Mouse (Mus musculus) induced T-regulatory cell, adult 2 months (primary cell): ENCODE measurements at regions not wholly inside any gene's neighbourhood (a gene's known extent, or its start where the extent isn't known, plus 50 kb on each side); places are given as distances from the start of the nearest gene placed in this dataset.
"Not testable (repeated sequence)": the region's sequence is repeated elsewhere in the genome, so short reads cannot be mapped to it uniquely, and the experiment has no call there.

Experiments used
- DNase-seq: peaks from one replicate; pipeline ENCODE4 v3.0.0-alpha.2; 2012; ENCODE audit warnings: low read depth

DNA sequence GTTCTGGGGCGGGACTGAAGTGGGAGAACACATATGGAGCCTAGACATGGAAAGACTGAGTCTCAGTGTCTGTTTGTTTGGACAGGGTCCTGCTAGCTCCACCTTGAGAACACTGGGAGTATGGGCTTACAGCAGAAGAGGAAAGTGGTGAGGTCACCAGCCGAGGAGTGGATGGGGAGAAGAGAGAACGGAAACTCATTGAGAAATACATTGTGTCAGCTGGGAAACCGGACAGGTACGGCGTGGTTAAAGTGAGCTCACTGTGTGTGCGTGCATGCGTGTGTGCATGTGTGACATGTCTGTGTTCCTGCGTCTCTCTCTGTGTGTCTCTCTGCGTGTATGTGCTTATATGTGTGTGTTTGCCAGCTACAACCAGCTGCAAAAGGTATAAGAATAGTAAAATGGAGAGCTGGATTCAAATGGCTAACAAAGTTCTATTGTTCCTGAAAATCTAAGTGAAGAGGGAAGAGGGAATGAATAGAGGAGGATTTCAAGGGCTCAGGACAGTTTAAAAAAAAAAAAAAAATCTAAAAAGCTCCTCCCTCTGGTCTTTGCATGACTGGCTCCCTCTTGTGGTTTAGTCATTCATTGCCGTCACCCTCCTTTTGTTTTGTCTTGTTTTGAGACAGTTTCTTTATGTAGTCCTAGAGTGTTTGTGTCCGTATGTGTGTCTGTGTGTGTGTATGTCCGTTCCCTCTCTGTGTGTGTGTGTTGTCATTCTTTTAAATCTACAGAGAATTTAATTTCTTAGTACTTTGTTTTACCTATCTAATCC lies 52.0 kb upstream of the Ak4 start:
- peak; percentile 86 for DNase-seq

DNA sequence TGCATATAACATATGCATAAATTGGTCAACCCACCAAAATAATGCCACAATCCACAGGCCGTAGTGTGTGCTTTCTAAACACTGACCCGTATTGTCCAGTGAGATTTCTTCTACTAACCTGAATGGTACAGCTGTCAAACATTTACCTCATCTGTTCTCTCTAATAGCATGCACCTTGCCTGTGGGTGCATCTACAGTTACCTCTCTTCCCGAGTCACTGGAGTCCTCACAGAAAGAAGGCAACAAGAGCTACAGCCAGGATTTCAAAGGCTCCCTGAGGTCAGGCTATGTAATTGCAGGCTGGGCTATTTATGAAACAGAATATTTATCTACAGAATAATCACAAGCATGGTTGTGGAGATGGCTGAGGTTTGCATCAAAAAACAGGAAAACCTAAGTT lies 53.8 kb upstream of the Ak4 start:
- DNase-seq, result no peak

DNA sequence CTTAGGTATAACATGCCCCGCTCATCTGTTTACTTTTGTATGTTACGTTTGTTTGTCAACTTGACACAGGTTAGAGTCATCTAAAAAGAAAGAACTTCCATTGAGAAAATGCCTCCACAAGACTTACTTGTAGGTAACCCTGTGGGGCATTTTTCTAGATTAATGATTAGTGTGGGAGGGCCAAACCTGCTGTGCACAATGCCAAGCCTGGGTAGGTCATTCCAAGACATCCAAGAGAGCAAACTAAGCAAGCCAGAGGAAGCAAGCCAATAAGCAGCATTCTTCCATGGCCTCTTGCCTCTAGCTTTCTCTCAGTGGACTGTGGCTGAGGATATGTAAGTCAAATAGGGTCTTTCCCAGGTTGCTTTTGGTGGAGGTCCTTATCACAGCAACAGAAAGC lies 54.4 kb upstream of the Ak4 start:
- no peak for DNase-seq

DNA sequence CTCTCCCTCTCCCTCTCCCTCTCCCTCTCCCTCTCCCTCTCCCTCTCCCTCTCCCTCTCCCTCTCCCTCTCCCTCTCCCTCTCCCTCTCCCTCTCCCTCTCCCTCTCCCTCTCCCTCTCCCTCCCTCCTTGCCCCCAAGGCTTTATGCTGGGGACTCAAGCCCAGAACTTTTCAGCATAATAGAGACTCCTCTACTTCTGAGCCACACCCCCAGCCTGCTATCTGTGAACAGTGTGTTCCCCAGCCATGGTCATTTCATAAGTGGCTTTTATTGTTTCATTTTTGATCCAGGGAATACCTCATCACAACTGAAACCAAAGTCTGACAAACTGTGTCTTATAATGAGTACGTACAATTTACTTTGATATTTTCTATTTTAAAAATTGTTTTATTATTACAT lies 55.8 kb upstream of the Ak4 start:
- not testable (repeated sequence) for DNase-seq

DNA sequence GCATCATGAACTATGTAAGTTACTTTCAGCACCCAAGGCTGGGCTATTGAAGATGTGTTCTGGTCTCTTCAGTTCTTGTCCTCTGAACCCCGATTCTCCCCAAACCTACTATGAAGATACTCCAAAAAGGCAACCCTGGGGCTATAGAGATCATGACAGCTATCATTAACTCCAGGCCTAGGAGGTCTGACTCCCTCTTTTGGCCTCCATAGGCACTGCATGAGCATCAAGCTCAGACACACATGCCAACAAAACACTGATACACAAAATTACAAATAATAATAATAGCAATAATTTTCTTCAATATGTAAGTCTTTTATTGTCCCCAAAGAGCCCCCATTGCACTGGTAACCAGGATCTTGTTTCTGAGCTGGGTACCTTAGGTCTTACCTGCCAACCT lies 57.3 kb upstream of the Ak4 start:
- peak; percentile 33 for DNase-seq

DNA sequence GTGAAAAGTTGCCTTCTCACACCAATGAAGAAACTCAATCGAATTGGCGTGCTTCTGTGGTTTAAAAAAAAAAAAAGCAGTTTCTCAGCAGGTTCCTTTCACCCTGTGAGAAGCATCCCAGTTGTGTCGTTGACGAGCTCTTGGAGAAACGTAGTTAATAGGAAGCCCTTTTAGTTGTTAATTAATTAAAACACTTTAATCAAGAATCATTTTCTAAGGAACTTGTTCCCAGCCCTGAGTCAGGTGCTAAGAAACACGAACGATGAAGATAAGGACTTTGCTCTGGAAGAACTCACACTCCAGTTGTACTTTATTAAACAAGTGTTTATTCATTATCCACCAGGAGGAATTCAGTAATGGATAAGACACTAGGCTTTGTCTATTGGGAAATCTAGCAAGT lies 58.8 kb upstream of the Ak4 start:
- no peak for DNase-seq

DNA sequence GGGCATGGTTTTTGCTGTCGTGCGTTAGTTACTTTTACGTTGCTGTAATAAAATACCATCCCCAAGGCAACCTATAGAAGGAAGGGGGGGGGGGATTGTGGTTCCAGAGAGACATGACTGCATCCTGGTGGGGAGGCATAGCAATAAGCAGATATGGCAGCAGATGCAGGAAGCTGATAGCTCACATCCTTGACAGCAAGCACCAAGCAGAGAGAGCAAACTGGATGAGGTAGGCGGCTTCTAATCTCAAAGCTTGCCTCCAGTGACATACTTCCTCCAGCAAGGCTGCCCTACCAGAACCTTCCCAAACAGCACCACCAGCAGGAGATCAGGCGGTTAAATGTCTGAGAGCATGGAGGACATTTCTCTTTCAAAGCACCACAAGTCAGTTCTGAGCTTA lies 60.0 kb upstream of the Ak4 start:
- DNase-seq, result peak; percentile 12

DNA sequence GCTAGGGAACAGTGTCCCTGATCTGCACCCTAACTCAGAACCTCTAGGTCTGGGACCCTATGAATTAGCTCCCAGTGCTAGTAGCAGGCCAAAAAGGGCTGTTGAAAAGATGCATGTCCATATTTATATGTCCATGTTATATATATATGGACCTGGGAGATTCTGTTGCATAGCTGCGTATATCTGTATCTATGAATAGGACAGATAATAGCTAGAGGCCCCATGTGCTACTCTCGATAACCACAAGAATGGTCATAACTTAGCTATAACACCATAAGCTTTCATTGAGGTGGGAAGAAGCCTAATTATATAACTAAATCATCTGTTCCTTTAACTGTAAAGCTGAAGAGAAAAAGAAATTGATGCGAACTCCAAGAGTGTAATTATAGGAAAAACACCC lies 60.6 kb upstream of the Ak4 start:
- DNase-seq, result no peak

DNA sequence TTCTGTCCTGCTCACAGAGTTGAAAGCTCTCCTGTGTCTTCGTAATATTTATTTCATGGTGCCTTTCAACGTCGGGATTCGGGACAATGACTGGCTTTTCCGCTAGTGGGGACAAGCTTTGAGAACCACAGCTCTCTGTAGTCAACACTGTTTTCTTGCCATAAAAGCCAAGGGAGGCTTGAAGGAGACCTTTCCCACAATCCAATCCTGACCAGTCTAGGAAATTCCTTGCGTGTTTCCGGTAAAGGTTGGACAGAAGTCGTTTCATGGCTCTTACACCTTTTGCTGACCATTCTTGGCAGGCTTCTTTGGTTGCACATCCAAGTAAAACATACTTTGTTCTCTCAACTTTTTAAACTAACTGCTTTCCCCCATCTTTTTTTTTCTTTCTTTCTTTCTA lies 61.2 kb upstream of the Ak4 start:
- no peak for DNase-seq

DNA sequence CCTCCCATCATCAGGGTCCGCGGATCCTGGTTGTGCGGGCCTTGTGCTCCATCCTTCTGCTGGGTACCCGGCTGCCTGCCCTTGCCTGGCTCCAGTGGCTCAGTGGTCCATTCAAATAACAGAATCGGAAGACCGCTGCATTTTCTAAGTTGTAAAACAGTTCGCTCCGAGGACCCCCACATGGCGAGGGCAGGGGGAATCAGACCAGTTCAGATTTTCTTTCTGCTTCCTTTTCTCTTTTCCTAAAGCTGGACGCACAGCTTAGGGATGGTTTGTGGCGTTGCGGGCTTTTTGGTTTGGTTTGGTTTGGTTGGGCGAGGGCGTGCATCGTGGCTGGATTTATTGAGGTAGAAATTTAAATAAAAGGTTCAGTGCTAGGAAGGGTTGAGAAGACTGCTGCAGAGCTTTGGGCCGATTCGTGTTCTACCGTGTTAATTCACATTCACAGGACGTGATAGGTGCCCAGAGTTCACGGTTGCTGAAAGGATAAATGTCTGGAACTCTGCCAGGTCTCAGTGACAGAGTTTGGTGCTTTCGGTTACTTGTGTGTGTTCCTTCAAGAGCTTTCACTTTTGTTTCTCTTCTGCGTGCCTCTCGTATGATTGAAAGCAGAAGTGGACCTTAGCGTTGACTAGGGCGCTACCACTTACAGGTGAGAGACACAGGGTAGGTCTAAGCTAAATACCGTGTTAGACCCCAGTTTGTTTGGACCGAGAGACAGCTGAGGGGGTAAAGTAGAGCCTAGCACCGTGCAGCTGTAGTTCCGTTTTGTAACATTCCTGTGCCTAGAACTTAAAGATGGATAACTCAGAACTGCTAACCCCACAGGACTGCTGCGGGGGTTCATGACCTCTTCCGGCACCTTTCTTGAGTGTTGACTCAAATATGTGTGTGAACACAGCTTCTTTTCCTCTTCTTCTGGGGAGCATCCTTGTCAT lies 61.9 kb upstream of the Ak4 start:
- DNase-seq, result peak; percentile 91

DNA sequence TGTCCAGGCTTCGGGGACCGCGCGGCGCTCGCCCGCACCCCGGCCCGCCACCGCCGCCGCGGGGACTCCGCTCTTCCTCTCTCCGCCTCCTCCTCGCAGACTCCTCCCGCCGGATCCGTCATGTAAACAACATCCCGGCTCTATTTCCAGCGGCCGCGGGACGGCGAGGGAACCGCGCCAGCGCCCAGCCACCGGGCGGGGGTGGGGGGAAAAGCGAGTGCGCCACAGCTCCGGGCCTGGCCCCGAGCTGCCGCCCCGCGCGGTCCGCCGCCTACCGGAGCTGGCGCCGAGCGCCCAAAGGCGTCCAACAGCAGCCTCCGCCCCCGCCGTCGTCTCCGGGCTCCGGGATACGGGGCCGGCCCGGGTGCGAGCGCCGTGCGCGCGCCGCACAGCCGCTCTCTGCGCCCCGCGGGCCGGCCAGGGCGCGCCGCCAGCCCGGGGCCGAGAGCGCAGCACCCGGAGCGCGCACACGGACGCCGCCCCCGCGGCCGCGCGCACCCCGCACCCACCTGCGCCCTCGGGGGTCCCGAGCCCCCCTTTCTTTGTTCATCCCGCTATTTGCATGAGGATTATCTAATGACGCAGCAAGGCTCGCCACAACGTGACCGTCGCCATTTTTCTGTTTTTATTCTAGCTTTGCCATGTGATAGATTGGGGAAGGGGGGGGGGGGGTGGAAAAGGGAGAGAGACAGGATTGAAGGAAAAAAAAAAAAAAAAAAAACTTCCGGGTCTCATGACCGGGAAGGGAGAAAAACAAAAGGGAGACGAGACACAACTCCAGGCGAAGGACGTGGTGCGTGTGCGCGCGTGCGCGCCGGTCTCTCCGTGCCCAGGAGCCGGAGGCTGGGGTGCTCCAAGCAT lies 62.8 kb upstream of the Ak4 start:
- peak; percentile 70 for DNase-seq

DNA sequence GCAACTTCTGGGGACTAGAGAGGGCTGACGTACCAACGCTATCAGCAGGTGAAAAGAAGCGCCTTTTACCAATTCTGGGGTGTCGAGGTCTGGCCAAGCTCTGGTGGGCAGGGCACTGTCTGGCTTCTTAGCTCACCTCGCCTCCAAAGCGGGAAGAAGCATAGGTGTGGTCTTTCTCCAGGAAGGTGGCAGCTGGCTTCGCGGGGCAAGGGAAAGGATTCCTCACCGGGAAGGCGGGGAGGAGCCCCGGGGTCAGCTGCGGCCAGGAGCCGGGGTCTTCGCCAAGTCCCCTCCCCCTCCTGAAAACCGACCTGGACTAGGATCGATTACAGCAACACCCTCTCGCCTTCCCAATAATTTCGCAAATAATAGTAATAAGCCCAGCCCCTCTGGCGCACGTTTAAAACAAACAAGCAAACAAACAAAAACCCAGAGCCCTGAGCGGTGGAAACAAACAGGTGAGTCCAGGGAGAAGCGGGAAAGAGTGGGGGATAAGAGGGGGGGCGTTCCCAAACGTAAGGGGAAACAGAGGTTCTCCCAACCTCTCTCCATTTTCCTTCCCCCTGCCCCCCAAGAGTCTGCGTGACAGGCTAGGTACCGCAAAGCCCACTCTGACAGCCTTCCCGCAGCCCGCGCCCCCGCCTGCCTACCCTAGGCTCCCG lies 63.5 kb upstream of the Ak4 start:
- DNase-seq, result no peak

DNA sequence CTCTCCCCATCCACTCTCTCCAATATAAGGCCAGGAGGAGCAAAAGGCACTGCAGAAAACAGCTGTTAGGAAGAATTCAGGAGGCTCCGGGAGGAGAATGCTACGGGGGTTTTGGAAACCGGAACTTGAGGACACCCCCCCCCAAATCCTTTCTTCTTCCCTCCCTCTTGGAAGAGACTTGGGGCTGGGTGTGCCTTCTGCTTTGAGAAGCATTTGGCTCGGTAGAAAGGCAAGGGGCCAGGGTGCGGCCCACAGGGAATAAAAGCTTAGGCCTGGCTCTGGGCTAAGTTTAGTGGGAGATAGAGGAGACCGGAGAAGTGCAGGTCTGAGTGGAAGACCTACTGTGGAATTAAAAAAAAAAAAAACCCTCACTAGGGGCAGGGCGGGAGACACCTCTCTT lies 64.1 kb upstream of the Ak4 start:
- DNase-seq, result no peak

DNA sequence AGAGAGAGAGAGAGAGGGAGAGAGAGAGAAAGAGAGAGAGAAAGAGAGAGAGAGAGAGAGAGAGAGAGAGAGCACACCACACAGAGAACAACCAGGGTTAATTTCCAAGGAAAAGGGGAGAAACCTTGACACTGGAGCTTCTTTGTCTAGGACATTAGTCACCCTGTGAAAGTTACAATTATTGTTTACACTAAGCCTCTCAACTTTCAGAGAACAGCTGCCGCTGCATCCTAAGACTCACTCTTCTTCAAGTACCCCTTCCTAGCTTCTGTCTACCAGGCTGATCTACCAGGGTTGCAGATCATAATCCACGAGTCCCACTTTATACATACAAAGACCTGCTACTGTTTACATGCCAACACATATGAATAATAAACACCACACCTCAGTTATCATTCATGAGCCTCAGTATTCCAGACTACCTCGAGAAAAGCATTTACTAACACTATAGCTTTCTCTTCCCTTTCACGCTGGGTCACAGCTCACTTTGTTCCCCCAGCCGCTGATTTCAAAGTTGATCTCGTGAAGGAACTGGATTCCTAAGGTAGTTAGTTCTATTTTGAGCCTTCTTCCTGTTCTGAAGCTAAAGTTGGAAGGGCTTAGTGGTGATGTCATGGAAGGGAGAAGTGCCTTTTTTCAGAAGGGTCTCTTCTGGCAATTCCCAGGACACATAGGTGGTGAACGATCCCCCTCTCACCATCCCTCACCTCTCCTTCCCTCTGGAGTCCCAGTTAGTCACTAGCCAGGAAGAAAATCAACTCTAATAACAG lies 64.8 kb upstream of the Ak4 start:
- DNase-seq, result peak; percentile 12

DNA sequence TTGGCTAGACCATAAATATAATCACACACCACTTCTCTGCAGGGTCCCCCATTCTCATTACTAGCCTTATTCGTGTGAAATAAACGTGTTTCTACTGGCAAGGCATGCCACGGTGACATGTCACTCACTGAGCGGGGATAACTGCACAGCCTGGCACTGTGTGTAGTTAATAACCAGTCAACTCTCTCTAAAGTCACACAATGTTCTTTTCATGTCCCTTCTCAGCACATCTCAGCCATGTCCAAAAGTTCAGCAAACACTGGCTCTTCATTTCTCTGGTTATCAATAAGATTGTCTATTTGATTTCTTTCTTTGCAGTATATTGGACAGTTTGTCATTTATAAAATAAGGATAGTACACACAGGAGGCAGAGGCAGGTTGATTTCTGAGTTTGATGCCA lies 66.9 kb upstream of the Ak4 start:
- no peak for DNase-seq

DNA sequence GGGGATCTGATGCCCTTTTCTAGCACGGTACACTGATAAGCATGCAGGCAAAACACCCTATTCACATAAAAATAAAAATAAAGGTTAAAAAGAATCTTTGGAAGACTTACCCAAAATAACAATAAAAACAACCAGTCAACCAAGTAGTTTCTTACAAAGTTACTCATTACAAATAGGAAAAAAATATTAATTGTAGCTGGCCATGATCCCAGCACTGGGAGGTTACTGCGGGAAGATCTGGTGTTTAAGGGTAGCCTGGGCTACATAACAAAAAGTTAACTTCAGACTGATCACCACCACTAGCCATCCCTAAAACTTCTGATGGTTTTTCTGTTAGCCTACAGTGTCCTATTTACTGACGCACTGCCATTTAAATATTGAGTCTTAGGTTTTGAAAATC lies 67.4 kb upstream of the Ak4 start:
- no peak for DNase-seq

DNA sequence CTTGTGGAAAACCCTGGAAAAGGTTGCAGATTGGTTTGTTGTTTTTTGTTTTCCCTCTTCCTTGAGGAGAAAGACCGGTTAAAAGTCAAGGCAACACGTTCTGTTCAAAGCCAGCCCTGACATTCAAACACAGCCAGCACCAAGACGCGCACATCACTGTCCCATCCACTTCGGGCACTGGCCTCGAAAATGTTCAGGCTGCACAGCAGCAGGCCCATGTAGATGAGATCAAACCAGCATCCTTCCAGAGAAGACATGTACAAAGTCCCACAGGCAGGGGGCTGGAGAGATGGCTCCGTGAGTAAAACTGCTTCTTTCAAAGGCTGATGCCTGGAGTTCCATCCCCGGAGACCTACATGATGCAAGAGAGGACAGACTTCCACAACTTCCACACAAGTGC lies 68.4 kb upstream of the Ak4 start:
- DNase-seq, result no peak

DNA sequence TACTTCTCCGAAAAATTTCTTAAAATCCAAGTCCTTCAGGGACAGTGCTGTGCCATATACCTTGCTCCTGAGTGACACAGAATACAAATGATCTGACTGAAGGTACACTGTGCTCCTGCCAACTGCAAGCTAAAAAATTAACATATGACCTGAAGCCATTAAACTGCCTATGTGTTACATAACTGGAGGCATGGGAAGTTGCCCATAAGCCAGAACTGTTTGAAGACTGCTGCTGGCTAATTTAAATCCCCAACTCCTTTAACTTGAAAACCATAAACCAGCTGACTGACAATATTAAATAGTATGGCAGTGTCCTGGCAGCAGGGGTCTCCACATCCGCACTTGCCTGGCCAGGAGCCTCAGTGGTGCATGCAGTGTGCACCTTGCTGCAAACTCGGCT lies 68.9 kb upstream of the Ak4 start:
- no peak for DNase-seq

DNA sequence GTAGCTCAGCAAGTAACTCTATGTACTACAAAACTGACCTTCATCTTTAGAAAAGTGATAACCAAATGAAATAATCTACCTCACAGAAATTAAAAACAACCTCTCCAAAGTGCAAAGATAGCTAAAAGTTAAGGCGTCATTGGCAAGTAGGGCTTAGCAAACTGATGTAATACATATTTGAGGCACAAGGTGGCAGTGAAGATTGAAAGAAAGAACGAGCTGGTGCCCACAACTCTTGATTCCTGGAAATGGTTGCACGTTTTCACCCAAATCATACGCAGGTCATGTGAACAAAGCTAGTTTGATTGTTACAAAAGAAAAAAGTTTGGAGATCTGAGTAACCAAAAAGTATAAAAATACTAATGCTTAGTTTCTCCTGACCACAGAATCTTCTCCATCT lies 69.7 kb upstream of the Ak4 start:
- peak; percentile 89 for DNase-seq

DNA sequence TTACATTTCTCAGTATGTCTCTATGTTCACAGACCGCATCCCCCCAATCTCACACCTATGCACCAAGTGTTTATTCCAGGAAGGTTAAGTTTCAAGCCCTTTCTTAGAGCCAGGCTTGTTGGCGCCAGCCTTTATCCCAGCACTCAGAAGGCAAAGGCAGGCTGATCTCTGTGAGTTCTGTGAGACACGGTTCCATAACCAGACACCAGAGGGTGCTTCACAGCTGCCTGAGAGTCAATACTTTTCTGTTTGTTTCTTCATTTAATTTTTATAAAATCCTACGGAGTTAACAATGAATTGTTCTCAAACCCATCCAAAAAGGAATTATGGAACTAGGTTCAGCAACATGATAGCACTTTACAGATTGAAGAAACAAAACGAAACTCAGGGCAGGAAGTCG lies 71.8 kb upstream of the Ak4 start:
- DNase-seq, result no peak

DNA sequence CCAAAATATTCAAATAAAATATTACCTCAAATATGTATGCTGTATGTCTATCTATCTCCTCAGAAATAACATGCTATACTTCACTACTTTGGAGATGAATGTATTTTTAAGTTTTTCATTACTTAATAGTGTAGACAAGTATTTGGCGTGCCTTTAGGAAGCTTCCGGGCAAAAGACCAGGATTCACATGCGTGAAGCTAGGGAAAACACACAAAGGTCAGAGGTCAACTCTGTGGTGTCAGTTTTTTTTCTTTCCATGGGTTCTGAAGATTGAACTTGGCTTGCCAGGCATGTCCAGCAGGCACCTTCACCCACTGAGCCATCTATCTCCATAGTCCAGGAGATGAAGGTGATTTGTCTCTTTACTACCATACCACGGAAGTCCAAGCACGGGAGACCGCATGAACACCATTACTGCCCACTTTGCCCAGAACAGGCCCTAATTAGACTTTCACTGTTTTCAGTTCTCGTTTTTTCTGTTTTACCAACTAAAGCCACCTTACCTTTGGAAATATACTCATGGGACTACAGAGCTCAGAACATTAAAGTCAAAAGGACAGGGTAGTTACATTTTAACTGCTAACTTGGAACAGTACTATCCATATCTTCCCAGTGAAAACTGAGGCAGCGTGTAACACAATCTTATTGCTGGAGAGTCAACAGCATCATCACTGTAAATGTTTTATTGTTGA lies 76.9 kb upstream of the Ak4 start:
- DNase-seq, result no peak
